Mouse (Mus musculus) liver, embryonic 14.5 days (tissue): ENCODE measurements around the gene Psmb2.

Experiments used
- CTCF ChIP-seq: IDR thresholded peaks from 2 replicates; pipeline ENCODE4 v1.5.1; 2016; ENCODE audit warnings: antibody characterized with exemption, low read depth, control low read depth
- EP300 ChIP-seq: IDR thresholded peaks from 2 replicates; pipeline ENCODE4 v1.6.1; 2016; ENCODE audit warnings: antibody characterized with exemption, low read depth

DNA sequence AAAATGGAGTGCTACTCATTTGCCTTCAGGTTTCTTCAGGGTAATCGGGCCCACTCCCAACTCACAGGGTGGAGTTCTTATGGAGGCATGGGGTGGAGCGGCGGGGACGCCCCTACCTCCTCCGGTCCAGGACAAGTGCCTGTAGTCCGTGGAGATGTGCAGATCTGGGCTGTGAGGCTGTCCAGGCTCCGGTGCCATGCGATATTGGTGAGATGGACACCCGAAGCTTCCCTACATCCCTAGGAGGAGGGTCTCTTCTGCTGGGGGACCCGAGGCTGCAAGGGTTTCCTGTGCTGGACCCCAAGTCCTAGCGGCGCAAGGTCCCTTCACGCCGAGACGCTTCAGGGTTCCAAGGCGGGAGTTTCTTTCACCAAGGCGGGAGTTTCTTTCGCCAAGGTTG is 54.7 kb downstream of the Psmb2 start:
- TF ChIP-seq CTCF = no peak
- TF ChIP-seq EP300 = no peak
